Mouse (Mus musculus): ENCODE results near the gene Zfp784. TPM values are rescaled to one million over a fixed set of nuclear protein-coding genes. Genes with fewer than 3 reads are reported as not detected.
"Not testable (repeated sequence)": the region's sequence is repeated elsewhere in the genome, so short reads cannot be mapped to it uniquely, and the experiment has no call there.

The Zfp784 gene
- polyA plus RNA-seq, 1 experiment = 7.7 TPM

DNA sequence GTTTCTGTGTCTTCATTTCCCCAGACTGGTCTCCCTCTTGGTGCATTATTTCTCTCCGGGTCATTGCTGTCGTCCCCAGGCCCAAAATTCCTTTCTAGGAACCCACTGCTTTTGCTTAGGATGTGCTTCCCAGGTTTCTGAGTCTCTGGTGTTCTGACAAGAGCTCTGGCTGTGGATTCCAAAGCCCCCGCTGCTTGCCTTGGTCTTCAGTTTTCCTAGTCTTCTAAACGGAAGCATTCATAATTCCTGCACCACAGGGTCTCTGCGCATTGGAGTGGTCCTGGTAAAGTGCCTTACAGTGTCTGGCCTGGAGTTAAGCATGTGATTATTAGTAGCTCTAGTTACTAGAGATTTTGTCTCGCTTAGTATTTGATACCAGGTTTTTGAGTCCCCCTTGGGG lies 42.6 kb upstream of the Zfp784 start:
- peaks cover 24% of the 10 kb centered on the region for H3K4me1 ChIP-seq (ENCODE audit: control insufficient read depth, insufficient read depth, insufficient read length, low read length)
- H3K4me3 ChIP-seq (ENCODE audit: low read depth, low read length) = peak overlapping the region; percentile 91
- TF ChIP-seq POLR2A (IDR thresholded peaks at IDR 0.05; ENCODE audit: low read depth, low read length) (no peak), CTCF (IDR thresholded peaks at IDR 0.05; ENCODE audit: extremely low read depth, insufficient read length, insufficient replicate concordance, low read depth, low read length) (no peak)
- peaks cover 42% of the 10 kb centered on the region for H3K36me3 ChIP-seq (ENCODE audit: control insufficient read depth, insufficient read depth, low read length)
- WGBS = 2% methylated on average over 6 of the region's 6 CpGs
- H3K27ac ChIP-seq (ENCODE audit: insufficient read depth, low read depth, low read length) = peak overlapping the region; percentile 87
- H3K27me3 ChIP-seq (ENCODE audit: control insufficient read depth, insufficient read depth, low read length) = no peaks in the 10 kb centered on the region

- Histone ChIP-seq H3K4me3 (ENCODE audit: low read depth, low read length) (peak within 1 kb of the TSS; percentile 91), H3K27ac (ENCODE audit: insufficient read depth, low read depth, low read length) (peak within 1 kb of the TSS; percentile 87), H3K27me3 (ENCODE audit: control insufficient read depth, insufficient read depth, low read length) (no peaks in the 10 kb centered on the region), H3K36me3 (ENCODE audit: control insufficient read depth, insufficient read depth, low read length) (peaks cover 40% of the 10 kb centered on the region), H3K4me1 (ENCODE audit: control insufficient read depth, insufficient read depth, insufficient read length, low read length) (peaks cover 20% of the 10 kb centered on the region)
- no peak for TF ChIP-seq CTCF (IDR thresholded peaks at IDR 0.05; ENCODE audit: extremely low read depth, insufficient read length, insufficient replicate concordance, low read depth, low read length)
- TF ChIP-seq POLR2A (IDR thresholded peaks at IDR 0.05; ENCODE audit: low read depth, low read length) = 0 out of 2 replicates have a peak, but pooled peaks have one; percentile 10
- WGBS = under 1% methylated on average over 81 of the region's 81 CpGs
Observed at GRCm38 (mm10) chr7:5080010-5080751, 41.9 kb upstream of the Zfp784 start, which contains the start of gene Epn1. Epn1 (plus strand) TSS chr7:5080235.

- Histone ChIP-seq H3K27ac (ENCODE audit: insufficient read depth, low read depth, low read length) (peak overlapping the region; percentile 77), H3K4me3 (ENCODE audit: low read depth, low read length) (peak overlapping the region; percentile 91), H3K36me3 (ENCODE audit: control insufficient read depth, insufficient read depth, low read length) (peaks cover 40% of the 10 kb centered on the region), H3K4me1 (ENCODE audit: control insufficient read depth, insufficient read depth, insufficient read length, low read length) (peaks cover 14% of the 10 kb centered on the region)
- 41% methylated on average over 10 of the region's 13 CpGs for WGBS
- H3K27me3 ChIP-seq (ENCODE audit: control insufficient read depth, insufficient read depth, low read length) = not testable (repeated sequence)
Observed at GRCm38 (mm10) chr7:5079365-5080009, 41.2 kb upstream of the Zfp784 start.

GRCm38 (mm10) chr7:5076931-5077330 lies 38.7 kb upstream of the Zfp784 start:
- H3K4me3 ChIP-seq (ENCODE audit: low read depth, low read length) = no peak overlapping the region
- no peak overlapping the region for H3K27ac ChIP-seq (ENCODE audit: insufficient read depth, low read depth, low read length)
- WGBS = 59% methylated on average over 2 of the region's 2 CpGs
- H3K36me3 ChIP-seq (ENCODE audit: control insufficient read depth, insufficient read depth, low read length) = peaks cover 56% of the 10 kb centered on the region
- no peaks in the 10 kb centered on the region for H3K27me3 ChIP-seq (ENCODE audit: control insufficient read depth, insufficient read depth, low read length)
- no peak for TF ChIP-seq POLR2A (IDR thresholded peaks at IDR 0.05; ENCODE audit: low read depth, low read length)
- H3K4me1 ChIP-seq (ENCODE audit: control insufficient read depth, insufficient read depth, insufficient read length, low read length) = peaks cover 1% of the 10 kb centered on the region; the same call in 1 of the 2 replicates

GRCm38 (mm10) chr7:5074984-5075383 lies 36.7 kb upstream of the Zfp784 start:
- peaks cover 1% of the 10 kb centered on the region; the same call in 1 of the 2 replicates for H3K4me1 ChIP-seq (ENCODE audit: control insufficient read depth, insufficient read depth, insufficient read length, low read length)
- H3K36me3 ChIP-seq (ENCODE audit: control insufficient read depth, insufficient read depth, low read length) = peaks cover 73% of the 10 kb centered on the region
- no peak overlapping the region for H3K4me3 ChIP-seq (ENCODE audit: low read depth, low read length)
- H3K27me3 ChIP-seq (ENCODE audit: control insufficient read depth, insufficient read depth, low read length) = no peaks in the 10 kb centered on the region
- H3K27ac ChIP-seq (ENCODE audit: insufficient read depth, low read depth, low read length) = no peak overlapping the region
- 89% methylated on average over 5 of the region's 5 CpGs for WGBS
- TF ChIP-seq POLR2A (IDR thresholded peaks at IDR 0.05; ENCODE audit: low read depth, low read length) = no peak
- no peak for TF ChIP-seq CTCF (IDR thresholded peaks at IDR 0.05; ENCODE audit: extremely low read depth, insufficient read length, insufficient replicate concordance, low read depth, low read length)

GRCm38 (mm10) chr7:5073586-5073985 lies 35.3 kb upstream of the Zfp784 start:
- Histone ChIP-seq H3K27ac (ENCODE audit: insufficient read depth, low read depth, low read length) (no peak overlapping the region), H3K4me1 (ENCODE audit: control insufficient read depth, insufficient read depth, insufficient read length, low read length) (no peaks in the 10 kb centered on the region), H3K27me3 (ENCODE audit: control insufficient read depth, insufficient read depth, low read length) (no peaks in the 10 kb centered on the region), H3K36me3 (ENCODE audit: control insufficient read depth, insufficient read depth, low read length) (peaks cover 83% of the 10 kb centered on the region), H3K4me3 (ENCODE audit: low read depth, low read length) (no peak overlapping the region)
- 29% methylated on average over 1 of the region's 1 CpGs for WGBS
- TF ChIP-seq POLR2A (IDR thresholded peaks at IDR 0.05; ENCODE audit: low read depth, low read length) (no peak), CTCF (IDR thresholded peaks at IDR 0.05; ENCODE audit: extremely low read depth, insufficient read length, insufficient replicate concordance, low read depth, low read length) (no peak)

- Histone ChIP-seq H3K27me3 (ENCODE audit: control insufficient read depth, insufficient read depth, low read length) (no peaks in the 10 kb centered on the region), H3K27ac (ENCODE audit: insufficient read depth, low read depth, low read length) (no peak overlapping the region), H3K4me3 (ENCODE audit: low read depth, low read length) (no peak overlapping the region), H3K36me3 (ENCODE audit: control insufficient read depth, insufficient read depth, low read length) (peaks cover 38% of the 10 kb centered on the region), H3K4me1 (ENCODE audit: control insufficient read depth, insufficient read depth, insufficient read length, low read length) (peaks cover 10% of the 10 kb centered on the region)
- TF ChIP-seq CTCF (IDR thresholded peaks at IDR 0.05; ENCODE audit: extremely low read depth, insufficient read length, insufficient replicate concordance, low read depth, low read length) (no peak), POLR2A (IDR thresholded peaks at IDR 0.05; ENCODE audit: low read depth, low read length) (no peak)
- 78% methylated on average over 6 of the region's 6 CpGs for WGBS
Observed at GRCm38 (mm10) chr7:5064886-5065285, 26.6 kb upstream of the Zfp784 start.
